Mouse (Mus musculus) heart, postnatal 0 days (tissue): ENCODE measurements at regions not wholly inside any gene's neighbourhood (a gene's known extent, or its start where the extent isn't known, plus 50 kb on each side); places are given as distances from the start of the nearest gene placed in this dataset.

ENCODE experiments used
- ATAC-seq: fragments of 200-750 bp; cut with Nextera tagmentation; 2 replicates; pipeline ENCODE4 v1.8.0; 2017; ENCODE audit warnings: low read depth, moderate number of reproducible peaks, moderate library complexity; ENCODE audit not compliant: insufficient read depth
- DNase-seq: peaks from one replicate; pipeline ENCODE4 v3.0.0-alpha.2; 2016; ENCODE audit warnings: low spot score
- H3K27ac ChIP-seq: fragments of 300-500 bp; sonication (generic); 2 replicates; pipeline ENCODE4 v1.5.1; 2014; ENCODE audit warnings: low read depth, mild to moderate bottlenecking
- H3K27me3 ChIP-seq: fragments of 300-500 bp; sonication (generic); 2 replicates; pipeline ENCODE4 v1.6.1; 2014; ENCODE audit warnings: low read length, mixed read lengths; ENCODE audit not compliant: control insufficient read depth, insufficient read depth
- H3K36me3 ChIP-seq: fragments of 300-500 bp; sonication (generic); replicated peaks from 2 replicates; pipeline ENCODE4 v1.6.1; 2014; ENCODE audit warnings: low read length, mixed read lengths; ENCODE audit not compliant: control insufficient read depth, insufficient read depth
- H3K4me1 ChIP-seq: fragments of 300-500 bp; sonication (generic); 2 replicates; pipeline ENCODE4 v1.6.1; 2014; ENCODE audit warnings: antibody characterized with exemption; ENCODE audit not compliant: control insufficient read depth, insufficient read depth
- H3K4me2 ChIP-seq: fragments of 300-500 bp; sonication (generic); 2 replicates; pipeline ENCODE4 v1.6.1; 2014; ENCODE audit warnings: low read depth, mild to moderate bottlenecking, low read length, moderate library complexity
- H3K4me3 ChIP-seq: fragments of 300-500 bp; sonication (generic); 2 replicates; pipeline ENCODE4 v1.5.1; 2014; ENCODE audit warnings: low read depth, low read length
- H3K9ac ChIP-seq: fragments of 300-500 bp; sonication (generic); replicated peaks from 2 replicates; pipeline ENCODE4 v1.6.1; 2014; ENCODE audit warnings: low read depth, low read length, mixed read lengths
- H3K9me3 ChIP-seq: fragments of 300-500 bp; sonication (generic); replicated peaks from 2 replicates; pipeline ENCODE4 v1.6.1; 2016; ENCODE audit warnings: low read length; ENCODE audit not compliant: control insufficient read depth
- CTCF ChIP-seq: IDR thresholded peaks from 2 replicates; pipeline ENCODE4 v1.5.1; 2016; ENCODE audit warnings: antibody characterized with exemption, control low read depth, low read depth
- EP300 ChIP-seq: IDR thresholded peaks from 2 replicates; pipeline ENCODE4 v1.6.1; 2016; ENCODE audit warnings: antibody characterized with exemption, low read depth
- WGBS: fragments of 180-500 bp; shearing (Covaris S2); extraction: QIAGEN DNeasy Blood & Tissue Kit; methylation state at CpG from one replicate; pipeline ENCODE4 v1.1.7; 2014; 5-methylcytosine and 5-hydroxymethylcytosine counted together

DNA sequence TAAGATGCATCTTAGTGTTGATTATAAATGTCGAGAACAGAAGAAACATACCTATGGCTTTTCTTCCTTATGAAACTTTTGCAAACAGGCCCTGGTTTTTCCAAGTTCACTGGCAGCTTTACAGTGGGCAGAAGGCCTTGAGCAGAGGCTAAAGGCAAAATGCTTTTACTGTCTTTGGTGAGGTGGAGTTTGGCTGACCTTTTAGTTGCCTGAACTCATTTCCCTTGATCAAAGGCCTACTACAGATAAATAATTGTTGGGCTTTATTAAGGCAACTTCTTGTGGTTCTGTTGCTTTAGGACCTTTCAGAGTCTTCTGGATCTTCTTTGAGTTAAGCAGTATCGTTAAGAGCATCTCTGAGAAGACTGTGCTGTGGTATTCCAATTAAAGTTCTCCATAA lies 94.6 kb upstream of the Arhgap20 start:
- Histone ChIP-seq H3K4me2 (no peak overlapping the region), H3K4me3 (no peak overlapping the region), H3K36me3 (no peaks in the 10 kb centered on the region), H3K9me3 (no peaks in the 10 kb centered on the region), H3K4me1 (no peaks in the 10 kb centered on the region), H3K27ac (no peak overlapping the region), H3K27me3 (no peaks in the 10 kb centered on the region), H3K9ac (no peak overlapping the region)
- DNase-seq (no peak), ATAC-seq (no peak)
- WGBS = 78% methylated on average over 2 of the region's 2 CpGs
- no peak for TF ChIP-seq CTCF
- TF ChIP-seq EP300 = no peak

DNA sequence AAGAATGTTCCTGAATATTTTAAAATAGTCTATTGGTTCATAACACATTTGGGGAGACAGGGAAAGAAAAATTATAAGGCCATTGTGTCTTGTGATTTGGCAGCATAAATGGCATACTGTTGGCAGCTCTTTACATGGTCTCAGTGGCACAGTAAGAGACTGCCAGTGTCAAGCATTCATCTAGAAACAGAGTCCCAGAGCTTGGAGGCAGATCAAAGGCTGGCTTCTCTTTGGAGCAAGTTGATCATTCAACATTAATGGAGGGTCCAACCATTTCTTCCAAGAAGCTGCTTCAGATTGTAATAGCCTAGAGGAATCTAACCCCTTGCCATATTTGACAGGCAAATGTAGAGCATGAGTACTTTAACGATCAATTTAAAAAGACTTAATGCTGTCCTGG lies 78.6 kb upstream of the Arhgap20 start:
- no peaks in the 10 kb centered on the region for H3K27me3 ChIP-seq
- H3K4me1 ChIP-seq = no peaks in the 10 kb centered on the region
- no peak overlapping the region for H3K4me2 ChIP-seq
- H3K27ac ChIP-seq = no peak overlapping the region
- H3K9me3 ChIP-seq = no peaks in the 10 kb centered on the region
- no peaks in the 10 kb centered on the region for H3K36me3 ChIP-seq
- ATAC-seq = no peak
- H3K9ac ChIP-seq = no peak overlapping the region
- TF ChIP-seq CTCF (no peak), EP300 (no peak)
- WGBS = 86% methylated on average over 1 of the region's 1 CpGs
- DNase-seq = no peak
- no peak overlapping the region for H3K4me3 ChIP-seq

DNA sequence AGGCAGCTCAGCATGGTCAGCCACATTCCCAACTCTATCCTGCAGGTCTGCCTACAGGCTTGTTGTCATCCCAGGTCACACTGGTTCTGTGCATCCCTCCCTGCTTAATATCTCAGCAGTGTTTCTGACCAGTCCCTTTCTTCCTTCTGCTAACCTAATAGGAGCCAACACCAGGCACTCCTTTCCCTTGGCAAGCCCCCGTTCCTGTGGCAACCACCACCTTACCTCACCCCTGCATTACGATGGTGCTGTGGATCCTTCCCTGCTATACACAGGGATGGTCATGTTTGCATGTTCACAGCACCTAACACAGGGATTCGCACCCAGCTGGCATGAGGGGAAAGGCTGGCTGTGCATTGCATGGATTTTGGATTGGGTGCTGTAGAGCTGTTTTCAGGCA lies 50.8 kb upstream of the Arhgap20 start:
- no peaks in the 10 kb centered on the region for H3K27me3 ChIP-seq
- ATAC-seq = no peak
- H3K4me3 ChIP-seq = no peak overlapping the region
- H3K9me3 ChIP-seq = no peaks in the 10 kb centered on the region
- H3K36me3 ChIP-seq = no peaks in the 10 kb centered on the region
- H3K4me2 ChIP-seq = no peak overlapping the region
- H3K4me1 ChIP-seq = no peaks in the 10 kb centered on the region
- DNase-seq = no peak
- no peak overlapping the region for H3K27ac ChIP-seq
- TF ChIP-seq EP300 = no peak
- no peak for TF ChIP-seq CTCF
- H3K9ac ChIP-seq = no peak overlapping the region
- 83% methylated on average over 3 of the region's 3 CpGs for WGBS
